Mouse (Mus musculus): ENCODE data around the gene Neu1. TPM values are rescaled to one million over a fixed set of nuclear protein-coding genes. Genes with fewer than 3 reads are reported as not detected.
A peak's percentile ranks its signal among the peaks of the same experiment; 100 is the strongest.

Neu1 gene
- polyA plus RNA-seq, 1 experiment from 2014 or later = 81.2 TPM

DNA sequence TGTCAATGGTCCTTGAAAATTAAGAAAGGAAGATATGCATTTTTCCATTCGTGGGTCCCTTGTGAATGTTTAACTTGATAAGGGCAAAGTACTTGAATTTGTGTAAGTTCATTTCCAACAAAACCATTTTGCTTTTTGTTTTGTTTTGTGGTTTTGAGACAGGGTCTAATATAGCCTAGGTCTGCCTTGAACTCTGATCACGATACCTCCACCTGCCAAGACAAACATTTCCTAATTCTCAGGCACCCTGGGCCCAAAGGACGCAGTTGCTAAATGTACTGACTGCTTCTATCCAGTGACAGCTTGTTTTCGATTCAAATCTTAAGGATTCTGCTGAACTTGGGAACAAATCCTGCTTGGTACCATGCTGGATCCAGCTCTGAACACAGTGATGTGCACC is 48.6 kb downstream of the Neu1 start:
- no peak overlapping the region for H3K4me3 ChIP-seq (ENCODE audit: inconsistent target)

DNA sequence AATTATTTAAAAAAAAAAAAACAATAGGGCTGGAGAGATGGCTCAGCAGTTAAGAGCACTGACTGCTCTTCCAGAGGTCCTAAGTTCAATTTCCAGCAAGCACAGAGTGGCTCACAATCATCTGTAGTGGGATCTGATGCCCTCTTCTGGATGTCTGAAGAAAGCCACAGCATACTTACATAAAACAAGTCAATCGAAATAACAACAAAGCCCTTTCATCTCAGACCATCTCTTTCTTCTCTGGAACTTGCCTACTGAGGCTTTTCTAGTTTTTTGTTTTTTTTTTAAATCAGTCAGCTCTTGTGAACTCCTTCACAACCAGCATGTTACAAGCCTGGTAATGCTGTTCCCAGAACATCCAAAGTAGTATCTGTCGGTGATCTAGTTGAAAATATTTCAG is 49.6 kb downstream of the Neu1 start:
- 19% methylated on average over 2 of the region's 2 CpGs for WGBS (ENCODE audit: missing documents)
- H3K79me2 ChIP-seq (ENCODE audit: inconsistent target) = peaks cover 31% of the 10 kb centered on the region
- H3K36me3 ChIP-seq (ENCODE audit: inconsistent target) = peaks cover 4% of the 10 kb centered on the region; the same call in 1 of the 2 replicates
- H3K27ac ChIP-seq = peak overlapping the region; percentile 67
- peak overlapping the region; percentile 84 for H3K4me3 ChIP-seq (ENCODE audit: inconsistent target)

More for the DNA sequence above, 48.6 kb downstream of the Neu1 start:
- Histone ChIP-seq H3K79me2 (ENCODE audit: inconsistent target) (peaks cover 26% of the 10 kb centered on the region), H3K36me3 (ENCODE audit: inconsistent target) (no peaks in the 10 kb centered on the region), H3K27ac (no peak overlapping the region)
- WGBS (ENCODE audit: missing documents) = 92% methylated on average over 4 of the region's 4 CpGs

GRCm38 (mm10) chr17:34981690-34982180 is 50.7 kb downstream of the Neu1 start, which contains the start of gene Lsm2:
Lsm2 (plus strand) TSS chr17:34981862.
- Histone ChIP-seq H3K27ac (peak within 1 kb of the TSS; percentile 68), H3K4me3 (ENCODE audit: inconsistent target) (peak within 1 kb of the TSS; percentile 84), H3K79me2 (ENCODE audit: inconsistent target) (peaks cover 31% of the 10 kb centered on the region), H3K36me3 (ENCODE audit: inconsistent target) (peaks cover 11% of the 10 kb centered on the region; the same call in 1 of the 2 replicates)
- 1% methylated on average over 55 of the region's 58 CpGs for WGBS (ENCODE audit: missing documents)

DNA sequence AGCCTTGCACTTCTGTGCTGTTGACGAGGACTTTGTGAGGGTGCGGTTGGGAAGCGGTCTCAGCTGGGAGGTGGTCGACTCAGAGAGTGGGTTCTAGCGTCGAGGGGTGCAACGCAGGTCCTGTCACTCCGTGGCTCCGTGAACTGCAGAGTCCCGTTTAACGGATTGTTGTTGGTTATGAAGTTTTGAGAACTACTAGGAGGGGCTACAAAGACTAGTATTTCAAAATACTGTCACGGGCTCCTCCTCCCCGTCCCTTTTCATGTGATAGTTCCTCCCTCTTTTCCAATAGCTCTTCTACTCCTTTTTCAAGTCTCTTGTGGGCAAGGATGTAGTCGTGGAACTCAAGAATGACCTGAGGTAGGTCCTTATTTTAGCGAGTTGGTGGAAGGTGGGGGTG is 51.3 kb downstream of the Neu1 start:
- 1% methylated on average over 15 of the region's 15 CpGs for WGBS (ENCODE audit: missing documents)
- Histone ChIP-seq H3K79me2 (ENCODE audit: inconsistent target) (peaks cover 31% of the 10 kb centered on the region), H3K36me3 (ENCODE audit: inconsistent target) (peaks cover 11% of the 10 kb centered on the region; the same call in 1 of the 2 replicates), H3K4me3 (ENCODE audit: inconsistent target) (peak overlapping the region; percentile 84), H3K27ac (peak overlapping the region; percentile 68)

DNA sequence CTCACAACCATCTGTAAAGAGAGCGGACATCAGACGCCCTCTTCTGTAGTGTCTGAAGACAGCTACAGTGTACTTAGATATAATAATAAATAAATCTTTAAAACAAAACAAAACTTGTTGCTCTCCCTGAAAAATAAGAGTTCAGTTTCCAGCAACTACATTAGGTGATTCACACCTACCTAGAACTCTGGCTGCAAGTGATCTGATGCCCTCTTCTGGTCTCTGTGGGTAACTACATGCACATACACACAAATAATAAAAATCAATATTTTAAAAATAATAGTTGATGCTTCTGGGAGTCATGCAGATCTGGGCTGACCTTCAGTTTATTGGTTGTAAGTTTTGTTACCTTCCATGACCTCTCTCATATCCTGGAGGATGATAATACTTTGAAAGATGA is 53.2 kb downstream of the Neu1 start:
- Histone ChIP-seq H3K4me3 (ENCODE audit: inconsistent target) (no peak overlapping the region), H3K79me2 (ENCODE audit: inconsistent target) (peaks cover 31% of the 10 kb centered on the region), H3K36me3 (ENCODE audit: inconsistent target) (peaks cover 11% of the 10 kb centered on the region; the same call in 1 of the 2 replicates), H3K27ac (no peak overlapping the region)
- WGBS (ENCODE audit: missing documents) = 94% methylated on average over 2 of the region's 2 CpGs

Other genes with a start within 250 kb of the Neu1 start
- gene C4b, start 187.4 kb upstream of the Neu1 start, polyA plus RNA-seq (2018) = 0.21 to 1.4 TPM (median 0.32 TPM) in 3 replicates
- not detected in 3 replicates for gene Cyp21a1, start 126.7 kb upstream of the Neu1 start, polyA plus RNA-seq (2018)
- gene Stk19, start 94.3 kb upstream of the Neu1 start, polyA plus RNA-seq (2018) = 23.5 to 36.5 TPM (median 28.1 TPM) in 3 replicates
- gene Dxo, start 94.2 kb upstream of the Neu1 start, polyA plus RNA-seq (2018) = 13.6 to 19.8 TPM (median 15.8 TPM) in 3 replicates
- 16.7 to 36.7 TPM (median 23.6 TPM) in 3 replicates for gene Skiv2l, start 81.0 kb upstream of the Neu1 start, polyA plus RNA-seq (2018)
- gene Nelfe, start 80.9 kb upstream of the Neu1 start, polyA plus RNA-seq (2018) = 46.9 to 59.7 TPM (median 52.1 TPM) in 3 replicates
- gene Cfb, start 68.7 kb upstream of the Neu1 start, polyA plus RNA-seq (2018) = 2.6 to 6.4 TPM (median 4.7 TPM) in 3 replicates
- 5.4 to 6.2 TPM (median 5.5 TPM) in 3 replicates for gene Zbtb12, start 51.8 kb upstream of the Neu1 start, polyA plus RNA-seq (2018)
- not detected in 3 replicates for gene Gm20547, start 49.2 kb upstream of the Neu1 start, polyA plus RNA-seq (2018)
- gene C2, start 33.0 kb upstream of the Neu1 start, polyA plus RNA-seq (2018) = 0.63 to 0.95 TPM (median 0.86 TPM) in 3 replicates
- gene Ehmt2, start 32.8 kb upstream of the Neu1 start, polyA plus RNA-seq (2018) = 59.6 to 100 TPM (median 69.3 TPM) in 3 replicates
- gene Slc44a4, start 16.8 kb upstream of the Neu1 start, polyA plus RNA-seq (2018) = not detected in 3 replicates
- gene Hspa1b, start 28.0 kb downstream of the Neu1 start, polyA plus RNA-seq (2018) = 0.57 to 1.2 TPM (median 0.69 TPM) in 3 replicates
- not detected in 3 replicates for gene Gm20481, start 38.7 kb downstream of the Neu1 start, polyA plus RNA-seq (2018)
- 1.2 to 1.9 TPM (median 1.8 TPM) in 3 replicates for gene Hspa1a, start 40.9 kb downstream of the Neu1 start, polyA plus RNA-seq (2018)
- 0.47 to 1.7 TPM (median 0.96 TPM) in 3 replicates for gene Hspa1l, start 41.5 kb downstream of the Neu1 start, polyA plus RNA-seq (2018)
- gene Lsm2, start 50.6 kb downstream of the Neu1 start, polyA plus RNA-seq (2018) = 16.5 to 52.8 TPM (median 51.4 TPM) in 3 replicates
- 7.7 to 37.5 TPM (median 19.2 TPM) in 3 replicates for gene Vars, start 69.7 kb downstream of the Neu1 start, polyA plus RNA-seq (2018)
- 0.06 to 0.32 TPM (median 0.07 TPM) in 3 replicates for gene Vwa7, start 85.3 kb downstream of the Neu1 start, polyA plus RNA-seq (2018)
- gene Sapcd1, start 96.8 kb downstream of the Neu1 start, polyA plus RNA-seq (2018) = not detected in 3 replicates
- gene Msh5, start 115.5 kb downstream of the Neu1 start, polyA plus RNA-seq (2018) = 0.48 to 0.51 TPM (median 0.50 TPM) in 3 replicates
- gene Clic1, start 118.7 kb downstream of the Neu1 start, polyA plus RNA-seq (2018) = 359 to 667 TPM (median 372 TPM) in 3 replicates
- gene Ddah2, start 127.8 kb downstream of the Neu1 start, polyA plus RNA-seq (2018) = 3.3 to 9.6 TPM (median 4.8 TPM) in 3 replicates
- not detected in 3 replicates for gene Ly6g6c, start 134.1 kb downstream of the Neu1 start, polyA plus RNA-seq (2018)
- 0.17 TPM in 1 of 3 replicates, not detected in the others for gene Mpig6b, start 134.9 kb downstream of the Neu1 start, polyA plus RNA-seq (2018)
- gene Ly6g6e, start 145.6 kb downstream of the Neu1 start, polyA plus RNA-seq (2018) = not detected in 3 replicates
- 0.43 to 1.7 TPM (median 0.88 TPM) in 3 replicates for gene Ly6g6d, start 146.8 kb downstream of the Neu1 start, polyA plus RNA-seq (2018)
- not detected in 3 replicates for gene Ly6g6f, start 154.4 kb downstream of the Neu1 start, polyA plus RNA-seq (2018)
- 33.9 to 63.2 TPM (median 53.2 TPM) in 3 replicates for gene Abhd16a, start 158.0 kb downstream of the Neu1 start, polyA plus RNA-seq (2018)
- gene Ly6g5c, start 177.0 kb downstream of the Neu1 start, polyA plus RNA-seq (2018) = not detected in 3 replicates
- gene Ly6g5b, start 184.2 kb downstream of the Neu1 start, polyA plus RNA-seq (2018) = 0.36 to 0.46 TPM in 2 of 3 replicates, not detected in the other
- 11.4 to 18.0 TPM (median 13.2 TPM) in 3 replicates for gene Gpank1, start 190.2 kb downstream of the Neu1 start, polyA plus RNA-seq (2018)
- gene Csnk2b, start 190.8 kb downstream of the Neu1 start, polyA plus RNA-seq (2018) = 129 to 166 TPM (median 149 TPM) in 3 replicates
- 11.5 to 23.5 TPM (median 22.0 TPM) in 3 replicates for gene D17H6S53E, start 195.1 kb downstream of the Neu1 start, polyA plus RNA-seq (2018)
- gene Apom, start 200.8 kb downstream of the Neu1 start, polyA plus RNA-seq (2018) = not detected in 3 replicates
- gene Bag6, start 203.9 kb downstream of the Neu1 start, polyA plus RNA-seq (2018) = 103 to 118 TPM (median 104 TPM) in 3 replicates
- gene Prrc2a, start 233.6 kb downstream of the Neu1 start, polyA plus RNA-seq (2018) = 91.3 to 139 TPM (median 124 TPM) in 3 replicates
- 231 to 253 TPM (median 243 TPM) in 3 replicates for gene Aif1, start 244.8 kb downstream of the Neu1 start, polyA plus RNA-seq (2018)